Mouse (Mus musculus) forebrain, postnatal 0 days (tissue): ENCODE results near the gene Nat8f3. TPM values are rescaled to one million over a fixed set of nuclear protein-coding genes. Genes with fewer than 3 reads are reported as not detected.
"Not testable (repeated sequence)": the region's sequence is repeated elsewhere in the genome, so short reads cannot be mapped to it uniquely, and the experiment has no call there.

ENCODE experiments used
- ATAC-seq: fragments of 200-750 bp; cut with Nextera tagmentation; 2 replicates; pipeline ENCODE4 v1.8.0; 2017; ENCODE audit warnings: mild to moderate bottlenecking, moderate library complexity
- DNase-seq: peaks from one replicate; pipeline ENCODE4 v3.0.0-alpha.2; 2015
- H3K27ac ChIP-seq: fragments of 300-500 bp; sonication (generic); 2 replicates; pipeline ENCODE4 v1.5.1; 2014; ENCODE audit warnings: low read depth, mild to moderate bottlenecking, antibody characterized with exemption, low read length, moderate library complexity, mixed read lengths
- H3K27me3 ChIP-seq: fragments of 300-500 bp; sonication (generic); 2 replicates; pipeline ENCODE4 v1.6.1; 2014; ENCODE audit warnings: mild to moderate bottlenecking, low read length, mixed read lengths; ENCODE audit not compliant: insufficient read depth
- H3K36me3 ChIP-seq: fragments of 300-500 bp; sonication (generic); 2 replicates; pipeline ENCODE4 v1.6.1; 2014; ENCODE audit warnings: mild to moderate bottlenecking, moderate library complexity; ENCODE audit not compliant: insufficient read depth
- H3K4me1 ChIP-seq: fragments of 300-500 bp; sonication (generic); 2 replicates; pipeline ENCODE4 v1.6.1; 2014; ENCODE audit warnings: antibody characterized with exemption; ENCODE audit not compliant: insufficient read depth
- H3K4me2 ChIP-seq: fragments of 300-500 bp; sonication (generic); 2 replicates; pipeline ENCODE4 v1.6.1; 2014; ENCODE audit warnings: low read depth, mild to moderate bottlenecking, moderate library complexity
- H3K4me3 ChIP-seq: fragments of 300-500 bp; sonication (generic); 2 replicates; pipeline ENCODE4 v1.5.1; 2014; ENCODE audit warnings: low read depth, low read length, mixed read lengths
- H3K9ac ChIP-seq: fragments of 300-500 bp; sonication (generic); 2 replicates; pipeline ENCODE4 v1.6.1; 2014; ENCODE audit warnings: mild to moderate bottlenecking
- H3K9me3 ChIP-seq: fragments of 300-500 bp; sonication (generic); 2 replicates; pipeline ENCODE4 v1.6.1; 2016; ENCODE audit warnings: low read length
- WGBS: fragments of 180-500 bp; shearing (Covaris S2); extraction: QIAGEN DNeasy Blood & Tissue Kit; methylation state at CpG from one replicate; pipeline ENCODE4 v1.1.7; 2014; 5-methylcytosine and 5-hydroxymethylcytosine counted together
- microRNA-seq, 2 experiments: library from miRNA; unstranded; fragments of <30 nt; microRNA quantifications; one replicate each; pipeline ENCODE4; 2016
- polyA plus RNA-seq: library from polyadenylated mRNA; unstranded; fragments of >200 nt; fragmentation: Nextera tagmentation; extraction: Ambion mirVana; gene quantifications from 2 replicates; pipeline ENCODE4 v1.2.1, GENCODE M21; 2015
- total RNA-seq: library from RNA; depleted of rRNA; stranded (reverse); fragments of >200 nt; gene quantifications from 2 replicates; pipeline ENCODE4 v1.2.3, GENCODE M21; 2014; rRNA removed

The Nat8f3 gene
- total and polyA plus RNA-seq, 2 experiments from 2014 or later: 0.13 TPM; not detected in 1

DNA sequence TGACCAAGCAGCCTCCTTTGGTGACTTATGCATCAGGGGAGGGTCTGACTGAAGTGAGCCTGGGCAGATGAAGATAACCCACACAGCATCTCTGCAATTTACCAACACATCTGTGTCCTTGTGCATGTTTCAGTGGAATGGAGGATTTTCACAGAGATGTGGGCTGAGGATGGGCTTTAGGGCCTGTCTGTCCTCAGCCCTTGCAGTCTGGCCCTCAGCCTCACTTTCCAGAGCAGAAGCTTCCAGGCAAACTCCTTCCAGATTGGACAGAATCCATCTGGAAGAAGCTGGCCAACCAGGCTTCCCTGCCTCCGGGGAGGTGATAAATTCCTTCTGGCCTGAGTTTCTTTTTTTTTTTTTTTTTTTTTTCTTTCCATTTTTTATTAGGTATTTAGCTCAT lies 55.9 kb downstream of the Nat8f3 start:
- H3K36me3 ChIP-seq, DNase-seq, H3K4me2 ChIP-seq, H3K27ac ChIP-seq, H3K9ac ChIP-seq, H3K4me1 ChIP-seq, H3K9me3 ChIP-seq, H3K4me3 ChIP-seq, H3K27me3 ChIP-seq, ATAC-seq: not testable (repeated sequence)
- 88% methylated on average over 1 of the region's 1 CpGs for WGBS

GRCm38 (mm10) chr6:85709206-85709605 lies 56.3 kb downstream of the Nat8f3 start:
- not testable (repeated sequence) for H3K9ac ChIP-seq, ATAC-seq, H3K27ac ChIP-seq, H3K27me3 ChIP-seq, H3K4me3 ChIP-seq, H3K36me3 ChIP-seq, H3K9me3 ChIP-seq, DNase-seq, H3K4me1 ChIP-seq, H3K4me2 ChIP-seq
- WGBS: 93% methylated on average over 5 of the region's 5 CpGs

- not testable (repeated sequence) for H3K4me2 ChIP-seq, DNase-seq, H3K9ac ChIP-seq, ATAC-seq, H3K4me1 ChIP-seq, H3K9me3 ChIP-seq, H3K27ac ChIP-seq, H3K27me3 ChIP-seq, H3K36me3 ChIP-seq, H3K4me3 ChIP-seq
- WGBS: 79% methylated on average over 2 of the region's 4 CpGs
Measured at GRCm38 (mm10) chr6:85701943-85702342, 63.6 kb downstream of the Nat8f3 start.

Small RNAs within 50 kb of the gene (microRNA-seq; reads per million reads assigned to microRNA genes)
- gene Gm27317 (0 reads per million in 2 experiments), gene Mir6375 (0 reads per million in 2 experiments)

Other genes with a start within 250 kb of the Nat8f3 start
- gene Alms1, start 178.2 kb downstream of the Nat8f3 start, total RNA-seq: 13.7 and 14.7 TPM in 2 replicates
- 0.97 and 1.9 TPM in 2 replicates for gene Alms1, start 178.2 kb downstream of the Nat8f3 start, polyA plus RNA-seq
- not detected in 2 replicates for gene Nat8f7, start 52.5 kb downstream of the Nat8f3 start, total RNA-seq
- 0.11 TPM in 1 of 2 replicates, not detected in the other for gene Nat8f7, start 52.5 kb downstream of the Nat8f3 start, polyA plus RNA-seq
- gene Nat8f6, start 55.2 kb upstream of the Nat8f3 start, total RNA-seq: not detected in 2 replicates
- not detected in 2 replicates for gene Nat8f6, start 55.2 kb upstream of the Nat8f3 start, polyA plus RNA-seq
- gene Nat8f5, start 55.2 kb upstream of the Nat8f3 start, total RNA-seq: not detected in 2 replicates
- gene Nat8f5, start 55.2 kb upstream of the Nat8f3 start, polyA plus RNA-seq: 0.19 and 0.42 TPM in 2 replicates
- gene Nat8, start 66.3 kb upstream of the Nat8f3 start, total RNA-seq: 0.14 TPM in 1 of 2 replicates, not detected in the other
- 0.30 and 0.41 TPM in 2 replicates for gene Nat8, start 66.3 kb upstream of the Nat8f3 start, polyA plus RNA-seq
- gene Nat8f2, start 103.4 kb upstream of the Nat8f3 start, total RNA-seq: 0.08 TPM in 1 of 2 replicates, not detected in the other
- 0.04 TPM in 1 of 2 replicates, not detected in the other for gene Nat8f2, start 103.4 kb upstream of the Nat8f3 start, polyA plus RNA-seq
- 5.5 and 6.0 TPM in 2 replicates for gene Nat8f4, start 139.1 kb upstream of the Nat8f3 start, total RNA-seq
- 4.3 and 6.5 TPM in 2 replicates for gene Nat8f4, start 139.1 kb upstream of the Nat8f3 start, polyA plus RNA-seq
- 50.2 and 66.8 TPM in 2 replicates for gene Tprkb, start 146.1 kb upstream of the Nat8f3 start, total RNA-seq
- 54.5 and 69.6 TPM in 2 replicates for gene Tprkb, start 146.1 kb upstream of the Nat8f3 start, polyA plus RNA-seq
- 10.7 and 18.1 TPM in 2 replicates for gene Nat8f1, start 149.9 kb upstream of the Nat8f3 start, total RNA-seq
- gene Nat8f1, start 149.9 kb upstream of the Nat8f3 start, polyA plus RNA-seq: 13.1 and 15.3 TPM in 2 replicates
- gene Dusp11, start 195.9 kb upstream of the Nat8f3 start, total RNA-seq: 67.2 and 79.4 TPM in 2 replicates
- gene Dusp11, start 195.9 kb upstream of the Nat8f3 start, polyA plus RNA-seq: 27.6 and 28.3 TPM in 2 replicates